Mouse (Mus musculus): ENCODE results near the gene Smim24.

- TF ChIP-seq CTCF (IDR thresholded peaks at IDR 0.05; ENCODE audit: low read depth, low read length) (no peak), POLR2A (IDR thresholded peaks at IDR 0.05; ENCODE audit: extremely low read depth, insufficient read depth, low read length) (no peak)
These were observed 28.2 kb upstream of the Smim24 start for GRCm38 (mm10) chr10:81364666-81365065.
